ENCODE assay signal across 26 mouse cellular contexts in the genomic region with DNA sequence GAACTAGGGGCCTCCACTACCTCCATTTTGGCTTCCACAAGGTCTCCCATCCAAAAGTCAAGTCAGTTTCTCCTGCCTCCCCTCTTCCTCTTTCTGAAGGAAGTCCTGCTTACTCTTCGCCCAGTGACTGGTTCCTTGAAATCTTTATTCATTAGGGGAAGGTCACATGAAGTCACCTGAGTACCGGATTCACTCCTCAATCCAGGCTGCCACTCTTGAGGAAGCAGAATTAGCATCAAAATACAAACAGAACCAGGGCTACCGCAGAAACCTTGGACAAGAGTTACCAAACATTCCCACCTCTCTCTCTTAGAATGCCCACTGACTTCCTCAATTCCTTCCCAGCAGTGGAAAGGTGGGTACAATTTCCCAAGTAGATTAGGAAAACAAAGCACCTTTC. TPM values are rescaled to one million over a fixed set of nuclear protein-coding genes. Genes with fewer than 3 reads are reported as not detected.
DNase-seq lines count a peak whose midpoint lies in the region; ATAC-seq and TF ChIP-seq lines count a peak whose summit lies in the region.
"Had no signal": no experiment of that assay in that cellular context is flagged by ENCODE, and none has a peak within 500 bp of the region (broad histone marks: within the 10 kb centered on the region; RNA-seq: fewer than 3 reads in every experiment).

No protein-coding gene starts in this region.

- peak; percentile 25; the same call in 1 of the 2 replicates for ATAC-seq in granulocyte monocyte progenitor cell, adult 5-6 weeks (replicated peaks; ENCODE audit: poor library complexity, severe bottlenecking)
- no peak for ATAC-seq in liver, postnatal 0 days
- ATAC-seq: forebrain, embryonic 14.5 days; forebrain, postnatal 0 days; intestine, postnatal 0 days had no signal

- peak; percentile 54 for DNase-seq in ES-E14 (ENCODE audit: low read depth, low spot score)
- DNase-seq in liver, postnatal 0 days = no peak
- DNase-seq in right cerebral cortex, postnatal 25 days = no peak
- DNase-seq in ovary, postnatal 36 days (ENCODE audit: low spot score) = no peak
- DNase-seq: adrenal gland, adult 2 months; adrenal gland, postnatal 14 days; cerebellum, adult 11 months; cerebellum, adult 2 months; cerebellum, adult 9-11 months; cerebellum, postnatal 25 days; forebrain, postnatal 0 days; gastrocnemius, adult 2 months; gastrocnemius, postnatal 14 days; heart, adult 2 months; heart, postnatal 14 days had no signal

- 52% methylated on average over 3 of the region's 3 CpGs for WGBS in liver, postnatal 0 days (ENCODE audit: insufficient replicate concordance)

- no peak for TF ChIP-seq EP300 in ES-Bruce4 (IDR thresholded peaks at IDR 0.05; ENCODE audit: insufficient read depth, low read depth, low read length)
- no peak for TF ChIP-seq EP300 in liver, postnatal 0 days (IDR thresholded peaks at IDR 0.05; ENCODE audit: low read depth)

- no peak for TF ChIP-seq POLR2A in ES-Bruce4 (IDR thresholded peaks at IDR 0.05; ENCODE audit: insufficient read depth, low read length)

- no peaks in the 10 kb centered on the region for H3K27me3 ChIP-seq in ES-Bruce4 (ENCODE audit: control insufficient read depth, insufficient read depth, low read length, poor library complexity, severe bottlenecking)
- no peaks in the 10 kb centered on the region for H3K27me3 ChIP-seq in liver, postnatal 0 days (ENCODE audit: insufficient read depth, low read length)
- H3K27me3 ChIP-seq: embryonic facial prominence, embryonic 12.5 days; embryonic facial prominence, embryonic 15.5 days; heart, embryonic 13.5 days; hindbrain, embryonic 12.5 days; hindbrain, embryonic 15.5 days had no signal

- no peak overlapping the region for H3K4me2 ChIP-seq in liver, postnatal 0 days (ENCODE audit: low read depth, low read length)
- H3K4me2 ChIP-seq: embryonic facial prominence, embryonic 12.5 days; embryonic facial prominence, embryonic 15.5 days; heart, embryonic 13.5 days; hindbrain, embryonic 12.5 days; hindbrain, embryonic 15.5 days had no signal

- H3K9ac ChIP-seq in ES-Bruce4 (ENCODE audit: low read depth, poor library complexity, severe bottlenecking) (peak overlapping the region; percentile 69), ES-E14 (ENCODE audit: insufficient read depth, low read depth, low read length, poor library complexity, severe bottlenecking) (peak overlapping the region; percentile 57; the same call in 1 of the 2 replicates)
- H3K9ac ChIP-seq in liver, postnatal 0 days (replicated peaks) = no peak overlapping the region
- H3K9ac ChIP-seq: embryonic facial prominence, embryonic 12.5 days; embryonic facial prominence, embryonic 15.5 days; forebrain, postnatal 0 days; heart, embryonic 13.5 days; hindbrain, embryonic 12.5 days; hindbrain, embryonic 15.5 days had no signal

- in situ Hi-C loops in ES-E14 (cut with MboI; ENCODE audit: low sequenced_read_pairs in 2 of 2, unreplicated experiment in 2 of 2) = no loop called here

- no peaks in the 10 kb centered on the region for H3K36me3 ChIP-seq in ES-Bruce4 (ENCODE audit: control insufficient read depth, insufficient read depth, low read length, poor library complexity, severe bottlenecking)
- H3K36me3 ChIP-seq in ES-E14 (ENCODE audit: control insufficient read depth, insufficient read depth, low read length, poor library complexity, severe bottlenecking) = no peaks in the 10 kb centered on the region
- H3K36me3 ChIP-seq in liver, postnatal 0 days (replicated peaks; ENCODE audit: insufficient read depth, low read length) = no peaks in the 10 kb centered on the region
- H3K36me3 ChIP-seq: embryonic facial prominence, embryonic 12.5 days; embryonic facial prominence, embryonic 15.5 days; G1E; heart, embryonic 10.5 days; heart, embryonic 13.5 days; hindbrain, embryonic 12.5 days; hindbrain, embryonic 15.5 days had no signal

- no peaks in the 10 kb centered on the region; the same call in 1 of the 2 replicates for H3K9me3 ChIP-seq in ES-Bruce4 (replicated peaks; ENCODE audit: control insufficient read depth, insufficient read depth, low read length, poor library complexity, severe bottlenecking)
- H3K9me3 ChIP-seq in ES-E14 (ENCODE audit: control insufficient read depth, insufficient read depth, low read depth, low read length) = no peaks in the 10 kb centered on the region
- no peaks in the 10 kb centered on the region for H3K9me3 ChIP-seq in liver, postnatal 0 days (ENCODE audit: low read length)
- H3K9me3 ChIP-seq: embryonic facial prominence, embryonic 12.5 days; embryonic facial prominence, embryonic 15.5 days; G1E; heart, embryonic 10.5 days; heart, embryonic 13.5 days; hindbrain, embryonic 12.5 days; hindbrain, embryonic 15.5 days had no signal

- no peak for TF ChIP-seq CTCF in ES-Bruce4 (IDR thresholded peaks at IDR 0.05; ENCODE audit: low read depth, low read length)
- no peak for TF ChIP-seq CTCF in liver, postnatal 0 days (IDR thresholded peaks at IDR 0.05; ENCODE audit: low read depth)

- H3K4me3 ChIP-seq in ES-Bruce4 (ENCODE audit: low read depth, low read length) = peak overlapping the region; percentile 84
- H3K4me3 ChIP-seq in ES-E14 (ENCODE audit: insufficient read depth in 1 of 2, low read depth in 1 of 2, low read length in 2 of 2, poor library complexity in 1 of 2, severe bottlenecking in 1 of 2) = peak overlapping the region; percentile 58 to 68
- no peak overlapping the region for H3K4me3 ChIP-seq in liver, postnatal 0 days (ENCODE audit: low read depth, low read length)
- H3K4me3 ChIP-seq: embryonic facial prominence, embryonic 12.5 days; embryonic facial prominence, embryonic 15.5 days; gastrocnemius, adult 2 months; heart, adult 2 months; heart, embryonic 10.5 days; heart, embryonic 13.5 days; hindbrain, embryonic 12.5 days; hindbrain, embryonic 15.5 days had no signal

- H3K4me1 ChIP-seq in ES-Bruce4 (ENCODE audit: control insufficient read depth, insufficient read depth, low read length) (no peaks in the 10 kb centered on the region), ES-E14 (ENCODE audit: control insufficient read depth in 2 of 2, insufficient read depth in 2 of 2, low read length in 2 of 2, poor library complexity in 1 of 2) (peaks cover 0 to 9% of the 10 kb centered on the region in 2 experiments; a peak in 1 of 4 replicates)
- H3K4me1 ChIP-seq in liver, postnatal 0 days (ENCODE audit: insufficient read depth) = no peaks in the 10 kb centered on the region
- H3K4me1 ChIP-seq: embryonic facial prominence, embryonic 12.5 days; embryonic facial prominence, embryonic 15.5 days; heart, embryonic 10.5 days; hindbrain, embryonic 12.5 days; hindbrain, embryonic 15.5 days had no signal

- H3K27ac ChIP-seq in ES-Bruce4 (ENCODE audit: insufficient read depth, low read length) (peak overlapping the region; percentile 90), ES-E14 (ENCODE audit: insufficient read depth, low read depth, low read length, poor library complexity, severe bottlenecking) (no peak overlapping the region; the same call in 1 of the 2 replicates)
- H3K27ac ChIP-seq in liver, postnatal 0 days (ENCODE audit: low read depth) = no peak overlapping the region
- H3K27ac ChIP-seq: embryonic facial prominence, embryonic 12.5 days; embryonic facial prominence, embryonic 15.5 days; gastrocnemius, adult 2 months; heart, adult 2 months; heart, embryonic 10.5 days; heart, embryonic 13.5 days; hindbrain, embryonic 12.5 days; hindbrain, embryonic 15.5 days had no signal

TF ChIP-seq in ES-E14, 5 proteins besides CTCF, POLR2A, EP300 and RAD21:
- TF ChIP-seq ZNF384 (IDR thresholded peaks at IDR 0.05; ENCODE audit: low read depth, low read length) = no peak
- no peak for TF ChIP-seq MAFK (IDR thresholded peaks at IDR 0.05; ENCODE audit: insufficient read depth, low read depth, low read length)
- no peak for TF ChIP-seq HCFC1 (IDR thresholded peaks at IDR 0.05; ENCODE audit: borderline replicate concordance, insufficient read depth, low read length)
- TF ChIP-seq ZC3H11A (IDR thresholded peaks at IDR 0.05; ENCODE audit: borderline replicate concordance, low read depth, low read length) = no peak
- no peak for TF ChIP-seq CHD2 (IDR thresholded peaks at IDR 0.05; ENCODE audit: low read depth, low read length)

RNA-seq across cellular contexts. Expression of a gene that starts 10.3 kb away (rescaled TPM):
- polyA plus RNA-seq in ES-Bruce4 (2011; ENCODE audit: insufficient read depth, insufficient read length, low read depth, missing spikeins) = 189 TPM in 2 replicates
- 115 and 121 TPM in 2 replicates for total RNA-seq in ES-E14 (2012; rRNA removed)
- 30.5 and 39.4 TPM in 2 replicates for total RNA-seq in granulocyte monocyte progenitor cell, adult 5-6 weeks (2014; fragmentation: Nextera tagmentation)
- total RNA-seq in granulocyte monocyte progenitor cell, adult 5-6 weeks (2017) = 101 and 117 TPM in 2 replicates
- polyA plus RNA-seq in liver, postnatal 0 days (2015; fragmentation: Nextera tagmentation; extraction: Ambion mirVana) = 12.7 and 15.7 TPM in 2 replicates

RNA-seq across cellular contexts. Expression of a gene that starts 38.2 kb away (rescaled TPM):
- 21.7 and 22.1 TPM in 2 replicates for polyA plus RNA-seq in ES-Bruce4 (2011; ENCODE audit: insufficient read depth, insufficient read length, low read depth, missing spikeins)
- total RNA-seq in ES-E14 (2012; rRNA removed) = 9.1 and 14.1 TPM in 2 replicates
- total RNA-seq in granulocyte monocyte progenitor cell, adult 5-6 weeks (2014; fragmentation: Nextera tagmentation) = 0.52 and 6.0 TPM in 2 replicates
- total RNA-seq in granulocyte monocyte progenitor cell, adult 5-6 weeks (2017) = 0.21 and 0.60 TPM in 2 replicates
- 1.3 TPM in 2 replicates for polyA plus RNA-seq in liver, postnatal 0 days (2015; fragmentation: Nextera tagmentation; extraction: Ambion mirVana)
- polyA plus RNA-seq: G1E had no signal
